In genomic region chr19:45301432-45301732, GRCm38 (mm10) we compare ENCODE assay signal across 8 mouse cellular contexts.
DNase-seq lines count a peak whose midpoint lies in the region; ATAC-seq and TF ChIP-seq lines count a peak whose summit lies in the region.

No protein-coding gene starts in this region.

- peak; percentile 32 for DNase-seq in cerebellum, adult 9-11 months
- no peak for DNase-seq in cerebellum, adult 11-12 months
- no peak for DNase-seq in lung, postnatal 0 days (ENCODE audit: low spot score)
- no peak for DNase-seq in lung, postnatal 14 days
- no peak for DNase-seq in left cerebral cortex, adult 9 months (ENCODE audit: low spot score in 2 of 2)
- no peak for DNase-seq in cerebellum, adult 18-20 months

- no peak overlapping the region for H3K27ac ChIP-seq in lung, postnatal 0 days (ENCODE audit: low read length)
- peak overlapping the region; percentile 68; the same call in 1 of the 2 replicates for H3K27ac ChIP-seq in intestine, embryonic 16.5 days (ENCODE audit: low read length)
- peak overlapping the region; percentile 99 for H3K27ac ChIP-seq in neural tube, embryonic 15.5 days (replicated peaks)

- 3% methylated on average over 16 of the region's 16 CpGs for WGBS in lung, postnatal 0 days
- under 1% methylated on average over 16 of the region's 16 CpGs for WGBS in intestine, embryonic 16.5 days
- WGBS in neural tube, embryonic 15.5 days = under 1% methylated on average over 12 of the region's 16 CpGs

- no peak for TF ChIP-seq CTCF in lung, postnatal 0 days (IDR thresholded peaks at IDR 0.05)

- no peaks in the 10 kb centered on the region for H3K36me3 ChIP-seq in lung, postnatal 0 days (ENCODE audit: insufficient read depth, low read length)
- H3K36me3 ChIP-seq in intestine, embryonic 16.5 days (ENCODE audit: control insufficient read depth, insufficient read depth, low read length) = no peaks in the 10 kb centered on the region
- H3K36me3 ChIP-seq in neural tube, embryonic 15.5 days = no peaks in the 10 kb centered on the region

- peak overlapping the region; percentile 94 for H3K4me2 ChIP-seq in lung, postnatal 0 days (replicated peaks; ENCODE audit: low read depth, low read length)
- peak overlapping the region; percentile 97 for H3K4me2 ChIP-seq in intestine, embryonic 16.5 days (ENCODE audit: low read depth, low read length)
- peak overlapping the region; percentile 97 for H3K4me2 ChIP-seq in neural tube, embryonic 15.5 days

- H3K4me3 ChIP-seq in lung, postnatal 0 days (ENCODE audit: low read depth, low read length) = peak overlapping the region; percentile 51
- H3K4me3 ChIP-seq in intestine, embryonic 16.5 days (ENCODE audit: low read length) = peak overlapping the region; percentile 61
- peak overlapping the region; percentile 53 for H3K4me3 ChIP-seq in neural tube, embryonic 15.5 days (replicated peaks)

- ATAC-seq in lung, postnatal 0 days = no peak
- ATAC-seq in intestine, embryonic 16.5 days = no peak
- no peak for ATAC-seq in neural tube, embryonic 15.5 days (ENCODE audit: low FRiP score)

- peaks cover 33% of the 10 kb centered on the region for H3K27me3 ChIP-seq in lung, postnatal 0 days (replicated peaks; ENCODE audit: insufficient read depth, low read length)
- peaks cover 56% of the 10 kb centered on the region for H3K27me3 ChIP-seq in intestine, embryonic 16.5 days (replicated peaks; ENCODE audit: control insufficient read depth, insufficient read depth, low read length)
- H3K27me3 ChIP-seq in neural tube, embryonic 15.5 days (replicated peaks) = peaks cover 4% of the 10 kb centered on the region; the same call in 1 of the 2 replicates

- no peaks in the 10 kb centered on the region for H3K9me3 ChIP-seq in lung, postnatal 0 days (ENCODE audit: low read length)
- H3K9me3 ChIP-seq in intestine, embryonic 16.5 days (ENCODE audit: control insufficient read depth, low read length) = no peaks in the 10 kb centered on the region
- no peaks in the 10 kb centered on the region for H3K9me3 ChIP-seq in neural tube, embryonic 15.5 days (replicated peaks)

- peaks cover 5% of the 10 kb centered on the region; the same call in 1 of the 2 replicates for H3K4me1 ChIP-seq in lung, postnatal 0 days (ENCODE audit: insufficient read depth, low read depth, low read length)
- H3K4me1 ChIP-seq in intestine, embryonic 16.5 days (ENCODE audit: control insufficient read depth, insufficient read depth, low read length) = peaks cover 5% of the 10 kb centered on the region
- H3K4me1 ChIP-seq in neural tube, embryonic 15.5 days = peaks cover 60% of the 10 kb centered on the region

- H3K9ac ChIP-seq in lung, postnatal 0 days (replicated peaks; ENCODE audit: low read depth) = no peak overlapping the region
- H3K9ac ChIP-seq in intestine, embryonic 16.5 days (ENCODE audit: low read depth, low read length) = peak overlapping the region; percentile 65
- peak overlapping the region; percentile 67 for H3K9ac ChIP-seq in neural tube, embryonic 15.5 days (replicated peaks)

- TF ChIP-seq EP300 in lung, postnatal 0 days (IDR thresholded peaks at IDR 0.05) = no peak
